Mouse (Mus musculus) stomach, postnatal 0 days (tissue): ENCODE data around the gene Nfic. TPM values are rescaled to one million over a fixed set of nuclear protein-coding genes. Genes with fewer than 3 reads are reported as not detected.

Experiments
- ATAC-seq: fragments of 200-750 bp; cut with Nextera tagmentation; 2 replicates; pipeline ENCODE4 v1.8.0; 2017; ENCODE audit not compliant: low FRiP score, low TSS enrichment
- DNase-seq: peaks from one replicate; pipeline ENCODE4 v3.0.0-alpha.2; 2016; ENCODE audit warnings: low spot score
- H3K27ac ChIP-seq: fragments of 300-500 bp; sonication (generic); replicated peaks from 2 replicates; pipeline ENCODE4 v1.5.1; 2014; ENCODE audit warnings: mild to moderate bottlenecking, control low read depth
- H3K27me3 ChIP-seq: fragments of 300-500 bp; sonication (generic); 2 replicates; pipeline ENCODE4 v1.6.1; 2014; ENCODE audit warnings: low read length; ENCODE audit not compliant: control insufficient read depth, insufficient read depth
- H3K36me3 ChIP-seq: fragments of 300-500 bp; sonication (generic); 2 replicates; pipeline ENCODE4 v1.6.1; 2014; ENCODE audit warnings: low read length, mixed read lengths; ENCODE audit not compliant: control insufficient read depth, insufficient read depth
- H3K4me1 ChIP-seq: fragments of 300-500 bp; sonication (generic); replicated peaks from 2 replicates; pipeline ENCODE4 v1.6.1; 2014; ENCODE audit warnings: antibody characterized with exemption; ENCODE audit not compliant: control insufficient read depth, insufficient read depth
- H3K4me2 ChIP-seq: fragments of 300-500 bp; sonication (generic); replicated peaks from 2 replicates; pipeline ENCODE4 v1.6.1; 2014; ENCODE audit warnings: low read depth, mild to moderate bottlenecking, control low read depth, moderate library complexity
- H3K4me3 ChIP-seq: fragments of 300-500 bp; sonication (generic); 2 replicates; pipeline ENCODE4 v1.5.1; 2014; ENCODE audit warnings: low read depth, low read length, control low read depth
- H3K9ac ChIP-seq: fragments of 300-500 bp; sonication (generic); 2 replicates; pipeline ENCODE4 v1.6.1; 2014; ENCODE audit warnings: mild to moderate bottlenecking, low read length, control low read depth, mixed read lengths
- H3K9me3 ChIP-seq: fragments of 300-500 bp; sonication (generic); 2 replicates; pipeline ENCODE4 v1.6.1; 2016; ENCODE audit warnings: low read length; ENCODE audit not compliant: control insufficient read depth
- CTCF ChIP-seq: IDR thresholded peaks from 2 replicates; pipeline ENCODE4 v1.5.1; 2016; ENCODE audit warnings: antibody characterized with exemption, low read depth, mild to moderate bottlenecking, moderate library complexity
- EP300 ChIP-seq: optimal IDR thresholded peaks from 2 replicates; pipeline ENCODE3; 2016; ENCODE audit warnings: antibody characterized with exemption
- WGBS: fragments of 180-500 bp; shearing (Covaris S2); extraction: QIAGEN DNeasy Blood & Tissue Kit; methylation state at CpG from one replicate; pipeline ENCODE4 v1.1.7; 2014; 5-methylcytosine and 5-hydroxymethylcytosine counted together
- polyA plus RNA-seq: library from polyadenylated mRNA; unstranded; fragments of >200 nt; fragmentation: Nextera tagmentation; extraction: Ambion mirVana; gene quantifications from 2 replicates; pipeline ENCODE4 v1.2.1, GENCODE M21; 2015

Gene Nfic
- polyA plus RNA-seq, 1 experiment from 2014 or later, result 40.4 TPM

DNA sequence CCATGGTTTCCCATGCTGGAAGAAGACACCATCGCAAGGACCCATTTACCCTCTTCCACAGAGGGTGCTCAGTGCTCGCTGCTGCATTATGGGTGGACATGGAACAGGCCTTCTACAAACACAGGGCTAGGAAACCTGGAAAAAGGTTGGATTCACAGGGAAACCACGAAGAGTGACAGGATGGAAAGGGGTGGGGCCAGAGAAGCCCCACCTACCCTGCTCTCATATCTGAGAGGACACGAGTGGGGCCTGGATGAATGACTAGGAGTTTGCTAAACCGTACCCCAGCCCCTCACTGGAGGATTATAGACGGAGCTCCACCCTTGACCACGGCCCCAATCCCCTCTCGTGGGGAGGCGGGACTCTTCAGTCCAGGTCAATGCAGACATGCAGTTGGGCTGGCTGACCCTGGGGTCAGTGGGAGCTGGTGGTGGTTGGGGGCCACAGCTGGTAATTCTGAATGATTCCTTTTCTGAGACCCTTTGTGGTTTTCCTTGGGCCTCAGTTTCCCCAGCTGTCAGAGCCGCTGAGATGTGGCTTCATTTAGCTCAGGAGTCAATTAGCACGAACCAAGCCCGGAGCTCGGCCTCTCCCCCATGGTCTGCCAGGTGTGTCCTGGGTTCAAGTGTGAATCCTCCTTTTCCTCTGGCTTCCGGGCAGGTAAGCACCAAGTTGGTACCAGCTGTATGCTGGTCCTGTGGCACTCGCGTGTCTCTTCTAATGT is 42.7 kb downstream of the Nfic start:
- no peaks in the 10 kb centered on the region for H3K27me3 ChIP-seq
- peaks cover 7% of the 10 kb centered on the region; the same call in 1 of the 2 replicates for H3K36me3 ChIP-seq
- H3K9ac ChIP-seq, result peak overlapping the region; percentile 27; the same call in 1 of the 2 replicates
- WGBS, result 63% methylated on average over 16 of the region's 16 CpGs
- no peaks in the 10 kb centered on the region for H3K9me3 ChIP-seq
- no peak for TF ChIP-seq EP300
- TF ChIP-seq CTCF, result no peak
- ATAC-seq (no peak), DNase-seq (no peak)
- peaks cover 32% of the 10 kb centered on the region for H3K4me1 ChIP-seq
- no peak overlapping the region for H3K4me3 ChIP-seq
- H3K4me2 ChIP-seq, result peak overlapping the region; percentile 23; the same call in 1 of the 2 replicates
- peak overlapping the region; percentile 93 for H3K27ac ChIP-seq

DNA sequence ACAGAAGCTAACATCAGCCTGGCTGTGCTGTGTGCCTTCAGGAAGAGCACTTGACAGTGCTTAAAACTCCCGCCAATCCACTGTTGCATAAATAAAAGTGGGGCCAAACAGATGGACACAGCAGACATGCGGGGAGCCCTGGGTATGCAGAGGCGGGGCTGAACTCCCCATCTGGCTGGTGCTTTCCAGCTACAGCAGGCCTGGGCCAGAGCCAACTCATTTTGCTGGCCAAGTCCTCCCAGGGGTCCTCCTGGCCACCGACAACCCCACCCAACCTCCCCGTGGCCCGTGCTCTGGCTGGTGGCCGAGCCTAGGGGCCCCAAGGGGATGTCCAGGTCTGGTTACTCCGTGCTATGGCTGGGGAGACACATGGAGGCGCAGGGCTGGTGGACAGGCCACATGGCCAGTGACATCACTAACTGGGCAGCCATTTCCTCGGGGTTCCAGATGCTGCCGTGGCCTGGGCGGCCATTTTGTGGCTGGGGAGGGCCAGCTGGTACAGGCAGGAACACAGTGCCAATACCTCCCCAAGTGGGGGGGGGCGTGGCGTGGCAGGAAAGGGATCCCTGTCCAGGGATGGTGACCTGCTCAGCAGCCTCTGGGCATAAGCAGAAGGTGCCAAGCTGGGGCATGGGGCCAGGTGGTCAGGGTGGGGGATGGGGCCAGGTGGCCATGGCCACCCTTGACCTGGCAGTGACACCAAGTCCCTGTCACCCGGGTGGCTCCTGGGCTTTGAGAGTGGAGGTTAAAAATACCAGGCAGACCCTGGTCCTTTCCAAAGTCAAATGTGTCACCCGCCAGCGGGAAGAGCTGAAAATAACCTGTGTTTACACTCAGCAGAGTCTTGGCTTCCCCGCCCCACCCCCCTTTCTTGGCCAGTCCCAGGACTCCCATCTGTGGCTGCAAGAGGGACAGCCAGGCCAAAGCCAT is 43.7 kb downstream of the Nfic start:
- H3K9me3 ChIP-seq, result no peaks in the 10 kb centered on the region
- H3K9ac ChIP-seq, result peak overlapping the region; percentile 41; the same call in 1 of the 2 replicates
- H3K36me3 ChIP-seq, result peaks cover 11% of the 10 kb centered on the region
- H3K4me1 ChIP-seq, result peaks cover 31% of the 10 kb centered on the region
- H3K27me3 ChIP-seq, result no peaks in the 10 kb centered on the region
- peak; percentile 65 for DNase-seq
- 41% methylated on average over 18 of the region's 18 CpGs for WGBS
- ATAC-seq, result peak; percentile 11
- peak overlapping the region; percentile 93 for H3K27ac ChIP-seq
- no peak for TF ChIP-seq CTCF
- no peak for TF ChIP-seq EP300
- no peak overlapping the region for H3K4me3 ChIP-seq
- peak overlapping the region; percentile 34 for H3K4me2 ChIP-seq

DNA sequence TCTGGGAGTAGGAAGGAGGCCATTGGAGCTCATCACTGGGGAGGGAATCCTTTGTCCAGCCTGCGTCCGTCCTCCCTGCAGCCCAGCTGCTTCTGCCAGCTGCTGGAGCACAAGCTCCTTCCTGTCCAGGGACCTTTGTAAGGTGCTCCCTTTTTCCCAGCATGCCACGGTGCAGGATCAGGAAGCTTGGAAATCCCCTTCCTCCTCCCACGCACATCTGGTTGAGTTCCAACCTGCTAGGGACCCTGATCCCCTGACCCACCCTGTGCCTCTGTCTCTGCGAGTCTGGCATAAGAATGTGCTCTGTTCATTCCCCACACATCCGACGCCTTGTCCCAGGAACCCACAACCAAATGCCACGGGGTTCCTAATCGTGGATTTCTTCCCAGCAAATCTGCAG is 44.5 kb downstream of the Nfic start:
- Histone ChIP-seq H3K4me2 (0 out of 2 replicates have a peak overlapping the region, but pooled peaks have one; percentile 11), H3K4me3 (no peak overlapping the region), H3K27me3 (no peaks in the 10 kb centered on the region), H3K27ac (peak overlapping the region; percentile 93), H3K36me3 (peaks cover 18% of the 10 kb centered on the region), H3K9me3 (no peaks in the 10 kb centered on the region), H3K4me1 (peaks cover 31% of the 10 kb centered on the region), H3K9ac (no peak overlapping the region)
- WGBS, result 58% methylated on average over 9 of the region's 9 CpGs
- no peak for ATAC-seq
- no peak for TF ChIP-seq EP300
- no peak for TF ChIP-seq CTCF
- DNase-seq, result no peak

DNA sequence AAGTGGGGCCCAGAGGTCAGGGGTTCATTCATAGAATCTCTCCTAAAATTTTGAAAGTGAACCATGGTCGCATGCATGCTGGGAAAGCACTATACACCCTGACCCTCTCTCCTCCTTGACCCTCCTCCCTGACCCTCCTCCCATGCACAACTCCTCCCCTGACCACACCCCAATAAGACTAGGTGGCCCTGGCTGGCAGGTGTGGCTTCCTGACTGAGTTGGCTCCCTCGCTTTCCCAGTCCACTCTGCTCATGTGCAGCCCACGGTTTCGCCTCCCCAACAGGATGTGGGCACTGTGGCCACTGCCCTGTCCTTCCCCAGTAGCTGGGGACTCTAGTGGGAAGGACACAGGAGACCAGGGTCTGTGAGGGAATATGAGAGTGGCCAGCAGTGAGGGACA is 45.1 kb downstream of the Nfic start:
- Histone ChIP-seq H3K27me3 (no peaks in the 10 kb centered on the region), H3K27ac (peak overlapping the region; percentile 93), H3K9ac (no peak overlapping the region), H3K36me3 (peaks cover 23% of the 10 kb centered on the region), H3K4me3 (no peak overlapping the region), H3K4me1 (peaks cover 25% of the 10 kb centered on the region), H3K9me3 (no peaks in the 10 kb centered on the region), H3K4me2 (no peak overlapping the region)
- TF ChIP-seq CTCF, result no peak
- TF ChIP-seq EP300, result no peak
- 64% methylated on average over 4 of the region's 4 CpGs for WGBS
- no peak for ATAC-seq
- no peak for DNase-seq

DNA sequence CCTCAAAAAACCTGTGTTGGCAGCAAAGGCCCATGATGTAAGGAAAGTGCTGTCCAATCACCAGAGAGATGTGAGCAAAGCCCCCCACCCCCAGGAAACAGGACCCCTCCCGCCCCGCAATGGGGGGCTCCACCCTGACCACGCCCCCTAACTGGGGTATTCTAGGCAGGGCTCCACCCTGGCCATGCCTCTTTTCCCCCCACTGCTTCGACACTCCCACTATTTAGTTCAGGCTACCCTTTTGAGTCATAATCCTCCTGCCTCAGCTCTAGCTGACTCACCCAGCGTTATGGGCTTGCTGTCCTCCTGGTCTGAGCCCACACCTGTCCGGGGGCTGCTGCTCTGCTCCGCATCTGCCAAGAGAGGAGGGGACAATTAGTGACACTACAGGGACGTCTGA is 46.1 kb downstream of the Nfic start:
- Histone ChIP-seq H3K9ac (no peak overlapping the region), H3K9me3 (no peaks in the 10 kb centered on the region), H3K4me3 (no peak overlapping the region), H3K4me2 (no peak overlapping the region), H3K36me3 (peaks cover 26% of the 10 kb centered on the region), H3K27me3 (no peaks in the 10 kb centered on the region), H3K4me1 (peaks cover 18% of the 10 kb centered on the region), H3K27ac (peak overlapping the region; percentile 30; the same call in 1 of the 2 replicates)
- ATAC-seq, result no peak
- no peak for TF ChIP-seq EP300
- no peak for TF ChIP-seq CTCF
- no peak for DNase-seq
- 32% methylated on average over 8 of the region's 8 CpGs for WGBS
